Mouse (Mus musculus) adrenal gland, postnatal 0 days (tissue): ENCODE results near the gene Scrn2. TPM values are rescaled to one million over a fixed set of nuclear protein-coding genes. Genes with fewer than 3 reads are reported as not detected.

Experiments
- microRNA-seq: library from miRNA; unstranded; fragments of <30 nt; microRNA quantifications from one replicate; pipeline ENCODE4, GENCODE M21; 2016; ENCODE audit warnings: borderline replicate concordance; ENCODE audit not compliant: insufficient number of aligned reads
- polyA plus RNA-seq: library from polyadenylated mRNA; unstranded; fragments of >200 nt; fragmentation: Nextera tagmentation; extraction: Ambion mirVana; gene quantifications from 2 replicates; pipeline ENCODE4 v1.2.1, GENCODE M21; 2015

The Scrn2 gene
- 19.7 and 38.7 TPM in 2 replicates for polyA plus RNA-seq

DNA sequence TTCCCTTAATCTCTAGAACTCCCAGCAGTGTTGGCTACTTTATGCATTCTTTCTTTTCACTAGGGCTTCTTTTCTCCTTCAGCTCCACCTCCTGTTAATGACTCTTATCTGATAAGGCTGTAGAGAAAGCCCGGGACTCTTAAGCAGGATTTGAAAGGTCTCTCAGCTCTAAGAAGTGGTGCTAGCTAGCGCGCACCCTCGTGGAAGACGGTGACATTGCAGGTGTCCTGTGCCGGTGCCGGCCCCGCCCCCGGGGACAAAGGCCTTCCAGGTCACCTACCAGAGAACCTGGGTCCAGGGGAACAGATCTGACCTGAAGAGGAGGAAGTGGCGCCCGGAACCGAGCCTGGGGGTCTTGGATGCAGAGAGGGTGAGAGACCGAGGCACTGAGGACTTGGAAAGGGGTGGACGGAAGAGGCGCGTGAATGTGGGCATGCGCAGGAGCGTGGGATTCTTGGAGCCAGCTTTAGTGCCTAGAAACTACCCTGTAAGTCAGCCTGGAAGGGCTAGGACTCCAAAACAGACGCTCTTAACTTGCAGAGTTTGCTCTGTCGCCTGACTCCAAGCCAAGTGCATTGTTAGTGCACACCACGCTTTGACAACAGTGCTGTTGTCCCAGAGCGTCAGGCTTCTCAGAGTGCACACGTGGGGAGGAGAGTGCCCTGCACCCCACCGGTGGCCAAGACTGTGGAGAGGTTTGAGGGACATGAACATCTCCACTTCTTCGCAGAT is at the start of gene Scrn2:
Scrn2 (plus strand) TSS at position 253 of the 732 bp plus-strand sequence.

GRCm38 (mm10) chr11:96982859-96983258 is 46.9 kb upstream of the Scrn2 start, which contains the start of gene Sp2:
Gene Sp2 (minus strand): TSS chr11:96982959.

GRCm38 (mm10) chr11:97013121-97013670 is 16.5 kb upstream of the Scrn2 start, which contains the start of gene Sp6:
Gene Sp6 (plus strand): TSS chr11:97013394.

GRCm38 (mm10) chr11:97041022-97041899 is 11.5 kb downstream of the Scrn2 start, which contains the start of the genes Lrrc46 and Mrpl10:
Gene Lrrc46 (minus strand): TSS chr11:97041407.
Gene Mrpl10 (plus strand): TSS chr11:97041560.

GRCm38 (mm10) chr11:97050216-97050943 is 20.6 kb downstream of the Scrn2 start, which contains the start of gene Osbpl7:
Gene Osbpl7 (plus strand): TSS chr11:97050628.

Small RNAs within 50 kb of the gene (microRNA-seq; reads per million reads assigned to microRNA genes)
- gene Mir8103: not detected

Other genes with a start within 250 kb of the Scrn2 start
- 44.7 and 58.2 TPM in 2 replicates for gene Cbx1, start 240.8 kb upstream of the Scrn2 start, polyA plus RNA-seq
- gene Nfe2l1, start 200.0 kb upstream of the Scrn2 start, polyA plus RNA-seq: 55.8 and 96.5 TPM in 2 replicates
- gene Copz2, start 180.1 kb upstream of the Scrn2 start, polyA plus RNA-seq: 116 and 179 TPM in 2 replicates
- 67.4 and 76.8 TPM in 2 replicates for gene Cdk5rap3, start 113.4 kb upstream of the Scrn2 start, polyA plus RNA-seq
- 1.4 and 1.9 TPM in 2 replicates for gene Prr15l, start 101.8 kb upstream of the Scrn2 start, polyA plus RNA-seq
- gene Pnpo, start 86.0 kb upstream of the Scrn2 start, polyA plus RNA-seq: 26.1 and 40.0 TPM in 2 replicates
- 13.0 and 14.4 TPM in 2 replicates for gene Sp2, start 47.0 kb upstream of the Scrn2 start, polyA plus RNA-seq
- not detected in 2 replicates for gene Sp6, start 16.5 kb upstream of the Scrn2 start, polyA plus RNA-seq
- gene Lrrc46, start 11.5 kb downstream of the Scrn2 start, polyA plus RNA-seq: 1.7 TPM in 2 replicates
- gene Mrpl10, start 11.6 kb downstream of the Scrn2 start, polyA plus RNA-seq: 60.0 and 107 TPM in 2 replicates
- gene Osbpl7, start 20.7 kb downstream of the Scrn2 start, polyA plus RNA-seq: 5.1 and 9.9 TPM in 2 replicates
- 0.28 and 0.50 TPM in 2 replicates for gene Tbx21, start 85.4 kb downstream of the Scrn2 start, polyA plus RNA-seq
- 4.4 and 5.1 TPM in 2 replicates for gene Tbkbp1, start 121.6 kb downstream of the Scrn2 start, polyA plus RNA-seq
- 16.4 and 17.9 TPM in 2 replicates for gene Kpnb1, start 157.9 kb downstream of the Scrn2 start, polyA plus RNA-seq